Mouse (Mus musculus) stomach, postnatal 0 days (tissue): Measurements from ENCODE around the gene Sft2d2.

Experiments used
- CTCF ChIP-seq: IDR thresholded peaks from 2 replicates; pipeline ENCODE4 v1.5.1; 2016; ENCODE audit warnings: antibody characterized with exemption, low read depth, mild to moderate bottlenecking, moderate library complexity
- EP300 ChIP-seq: optimal IDR thresholded peaks from 2 replicates; pipeline ENCODE3; 2016; ENCODE audit warnings: antibody characterized with exemption

DNA sequence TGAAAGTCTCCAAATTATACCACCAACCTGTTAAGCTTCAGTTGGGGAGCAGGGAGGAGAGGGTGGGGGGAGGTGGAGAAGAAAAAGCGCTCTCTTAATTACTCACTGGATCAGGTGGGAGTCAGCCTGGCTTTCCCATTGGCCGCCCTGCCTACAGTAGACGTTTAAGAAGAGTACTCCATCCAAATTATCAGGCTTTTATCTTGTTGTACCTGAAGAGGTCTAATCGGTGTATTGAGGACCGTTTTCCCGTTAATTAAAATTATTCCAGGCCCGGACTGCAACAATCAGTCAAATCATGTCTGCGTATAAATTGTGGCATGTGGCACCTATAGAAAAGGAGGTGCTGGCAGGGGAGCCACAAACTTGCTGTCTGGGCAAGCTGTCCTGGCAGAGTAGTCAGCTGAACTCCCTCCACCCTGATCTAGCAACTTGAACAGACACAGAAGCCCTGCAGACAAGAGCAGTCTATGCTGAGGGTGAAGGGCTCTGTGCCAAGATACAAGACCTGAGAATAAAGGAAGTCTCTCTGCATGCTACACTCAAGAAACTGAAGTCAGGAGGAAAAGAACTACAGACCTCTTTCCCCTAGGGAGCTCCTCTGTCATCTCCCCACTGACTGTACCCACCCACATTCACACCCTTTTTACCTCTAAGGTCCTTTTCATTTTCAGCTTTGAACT, 33.4 kb downstream of the Sft2d2 start, which contains the start of gene Tbx19:
- TF ChIP-seq EP300 (no peak), CTCF (no peak)
